Mouse (Mus musculus): ENCODE measurements around the gene Me3. TPM values are rescaled to one million over a fixed set of nuclear protein-coding genes. Genes with fewer than 3 reads are reported as not detected.

Gene Me3
- polyA plus RNA-seq, 1 experiment from 2014 or later, result 3.5 TPM

DNA sequence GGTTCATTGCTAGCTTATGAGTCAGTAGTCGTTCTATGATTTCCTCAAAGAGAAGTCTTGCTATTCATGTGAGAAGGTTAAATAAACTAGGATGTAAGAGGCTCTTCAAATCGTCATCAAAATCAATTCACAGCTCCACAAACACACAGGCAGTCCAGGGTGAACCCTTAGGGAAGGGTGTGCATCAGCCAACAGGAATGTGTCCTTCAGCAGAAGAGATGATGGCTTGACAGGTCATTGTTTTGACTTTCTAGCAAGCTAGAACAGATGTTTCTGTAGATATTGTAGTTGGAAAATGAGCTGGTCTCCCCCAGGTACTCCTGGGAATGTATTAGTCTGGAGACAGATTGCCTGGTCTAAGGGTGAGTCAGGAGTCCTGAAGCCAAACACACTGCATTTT, 177.2 kb downstream of the Me3 start:
- Histone ChIP-seq H3K4me3 (ENCODE audit: low read depth, low read length) (no peak overlapping the region), H3K27me3 (replicated peaks; ENCODE audit: control insufficient read depth, insufficient read depth, low read length) (no peaks in the 10 kb centered on the region), H3K9me3 (ENCODE audit: control insufficient read depth) (no peaks in the 10 kb centered on the region), H3K36me3 (ENCODE audit: control insufficient read depth, insufficient read depth) (no peaks in the 10 kb centered on the region), H3K4me2 (replicated peaks; ENCODE audit: low read depth) (no peak overlapping the region), H3K9ac (ENCODE audit: low read depth, low read length) (no peak overlapping the region), H3K4me1 (replicated peaks; ENCODE audit: control insufficient read depth, insufficient read depth, low read length) (no peaks in the 10 kb centered on the region), H3K27ac (ENCODE audit: low read depth, low read length) (no peak overlapping the region)
- WGBS, result 57% methylated on average over 2 of the region's 2 CpGs
- no peak for TF ChIP-seq CTCF (IDR thresholded peaks at IDR 0.05; ENCODE audit: low read depth)
- no peak for ATAC-seq

DNA sequence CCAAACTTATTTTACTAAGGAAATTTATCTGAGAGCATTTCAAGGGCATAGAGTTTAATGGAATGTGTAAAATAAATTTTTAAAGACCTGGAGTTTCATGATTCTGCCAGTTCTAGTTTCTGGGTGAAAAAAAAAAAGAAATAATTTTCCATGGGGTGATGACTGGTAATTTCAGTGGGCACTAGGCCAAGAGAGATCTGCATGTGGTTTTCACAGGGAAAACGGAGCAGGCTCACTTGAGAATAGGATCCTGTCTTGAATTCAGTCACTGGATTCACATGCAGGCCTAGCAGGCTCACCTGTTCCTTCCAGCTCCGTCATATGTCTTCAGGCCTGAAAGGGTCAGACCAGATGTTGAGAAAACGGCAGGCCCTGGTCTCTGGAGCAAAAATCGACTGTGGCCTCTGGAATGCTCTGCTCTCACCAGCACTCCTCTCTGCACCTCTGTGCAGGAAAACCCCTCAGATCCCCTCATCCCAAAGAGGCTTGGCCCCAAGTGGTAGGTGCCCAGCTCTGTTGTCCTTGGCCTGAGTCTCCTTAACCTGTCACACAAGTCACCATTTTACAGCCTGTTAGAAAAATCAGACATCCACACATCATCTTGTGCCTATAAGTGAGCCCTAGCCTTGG, 196.4 kb downstream of the Me3 start:
- Histone ChIP-seq H3K9ac (ENCODE audit: low read depth, low read length) (no peak overlapping the region), H3K4me1 (replicated peaks; ENCODE audit: control insufficient read depth, insufficient read depth, low read length) (no peaks in the 10 kb centered on the region), H3K36me3 (ENCODE audit: control insufficient read depth, insufficient read depth) (no peaks in the 10 kb centered on the region), H3K27ac (ENCODE audit: low read depth, low read length) (no peak overlapping the region), H3K4me3 (ENCODE audit: low read depth, low read length) (no peak overlapping the region), H3K4me2 (replicated peaks; ENCODE audit: low read depth) (no peak overlapping the region), H3K27me3 (replicated peaks; ENCODE audit: control insufficient read depth, insufficient read depth, low read length) (no peaks in the 10 kb centered on the region), H3K9me3 (ENCODE audit: control insufficient read depth) (no peaks in the 10 kb centered on the region)
- 74% methylated on average over 4 of the region's 4 CpGs for WGBS
- no peak for TF ChIP-seq CTCF (IDR thresholded peaks at IDR 0.05; ENCODE audit: low read depth)
- no peak for ATAC-seq

- Histone ChIP-seq H3K4me3 (ENCODE audit: low read depth, low read length) (no peak overlapping the region), H3K4me1 (replicated peaks; ENCODE audit: control insufficient read depth, insufficient read depth, low read length) (no peaks in the 10 kb centered on the region), H3K9me3 (ENCODE audit: control insufficient read depth) (no peaks in the 10 kb centered on the region), H3K4me2 (replicated peaks; ENCODE audit: low read depth) (no peak overlapping the region), H3K36me3 (ENCODE audit: control insufficient read depth, insufficient read depth) (no peaks in the 10 kb centered on the region), H3K9ac (ENCODE audit: low read depth, low read length) (no peak overlapping the region), H3K27me3 (replicated peaks; ENCODE audit: control insufficient read depth, insufficient read depth, low read length) (no peaks in the 10 kb centered on the region), H3K27ac (ENCODE audit: low read depth, low read length) (no peak overlapping the region)
- WGBS, result 51% methylated on average over 7 of the region's 7 CpGs
- ATAC-seq, result no peak
- TF ChIP-seq CTCF (IDR thresholded peaks at IDR 0.05; ENCODE audit: low read depth), result peak; percentile 69
These were observed 197.0 kb downstream of the Me3 start for GRCm38 (mm10) chr7:89829201-89829600.

GRCm38 (mm10) chr7:89833521-89833920, 201.3 kb downstream of the Me3 start:
- WGBS, result 81% methylated on average over 8 of the region's 8 CpGs
- ATAC-seq, result no peak
- H3K9me3 ChIP-seq (ENCODE audit: control insufficient read depth), result no peaks in the 10 kb centered on the region
- no peaks in the 10 kb centered on the region for H3K36me3 ChIP-seq (ENCODE audit: control insufficient read depth, insufficient read depth)
- no peak overlapping the region for H3K9ac ChIP-seq (ENCODE audit: low read depth, low read length)
- H3K27ac ChIP-seq (ENCODE audit: low read depth, low read length), result no peak overlapping the region
- H3K4me2 ChIP-seq (replicated peaks; ENCODE audit: low read depth), result no peak overlapping the region
- H3K4me3 ChIP-seq (ENCODE audit: low read depth, low read length), result no peak overlapping the region
- H3K27me3 ChIP-seq (replicated peaks; ENCODE audit: control insufficient read depth, insufficient read depth, low read length), result no peaks in the 10 kb centered on the region
- TF ChIP-seq CTCF (IDR thresholded peaks at IDR 0.05; ENCODE audit: low read depth), result no peak
- 0 out of 2 replicates have a peak, but pooled peaks cover 3% of the 10 kb centered on the region for H3K4me1 ChIP-seq (replicated peaks; ENCODE audit: control insufficient read depth, insufficient read depth, low read length)

DNA sequence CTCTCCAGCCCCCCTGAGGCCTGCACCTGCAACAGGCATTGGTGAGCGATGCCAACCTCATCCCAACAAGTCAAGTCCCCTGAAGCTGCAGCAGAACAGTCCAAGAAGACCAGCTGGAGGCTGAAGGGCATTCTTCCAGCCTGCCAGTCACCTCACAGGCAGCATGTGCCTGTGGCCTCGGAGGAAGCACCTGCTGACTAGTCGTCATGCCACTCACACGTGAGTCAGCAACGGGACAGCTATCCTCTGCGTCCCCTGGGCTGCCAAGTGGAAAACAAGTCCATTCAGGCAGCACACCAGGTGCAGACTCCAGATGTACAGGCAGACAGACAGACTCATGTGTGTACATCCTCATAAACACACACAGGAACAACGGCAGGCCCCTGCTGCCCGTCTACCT, 203.4 kb downstream of the Me3 start:
- Histone ChIP-seq H3K4me2 (replicated peaks; ENCODE audit: low read depth) (no peak overlapping the region), H3K27ac (ENCODE audit: low read depth, low read length) (no peak overlapping the region), H3K27me3 (replicated peaks; ENCODE audit: control insufficient read depth, insufficient read depth, low read length) (no peaks in the 10 kb centered on the region), H3K4me1 (replicated peaks; ENCODE audit: control insufficient read depth, insufficient read depth, low read length) (0 out of 2 replicates have a peak, but pooled peaks cover 3% of the 10 kb centered on the region), H3K9me3 (ENCODE audit: control insufficient read depth) (no peaks in the 10 kb centered on the region), H3K36me3 (ENCODE audit: control insufficient read depth, insufficient read depth) (no peaks in the 10 kb centered on the region), H3K9ac (ENCODE audit: low read depth, low read length) (no peak overlapping the region), H3K4me3 (ENCODE audit: low read depth, low read length) (no peak overlapping the region)
- WGBS, result 70% methylated on average over 8 of the region's 8 CpGs
- TF ChIP-seq CTCF (IDR thresholded peaks at IDR 0.05; ENCODE audit: low read depth), result no peak
- no peak for ATAC-seq

GRCm38 (mm10) chr7:89836676-89837075, 204.5 kb downstream of the Me3 start:
- Histone ChIP-seq H3K27me3 (replicated peaks; ENCODE audit: control insufficient read depth, insufficient read depth, low read length) (no peaks in the 10 kb centered on the region), H3K27ac (ENCODE audit: low read depth, low read length) (no peak overlapping the region), H3K4me3 (ENCODE audit: low read depth, low read length) (no peak overlapping the region), H3K9me3 (ENCODE audit: control insufficient read depth) (no peaks in the 10 kb centered on the region), H3K4me1 (replicated peaks; ENCODE audit: control insufficient read depth, insufficient read depth, low read length) (0 out of 2 replicates have a peak, but pooled peaks cover 3% of the 10 kb centered on the region), H3K4me2 (replicated peaks; ENCODE audit: low read depth) (no peak overlapping the region), H3K9ac (ENCODE audit: low read depth, low read length) (no peak overlapping the region), H3K36me3 (ENCODE audit: control insufficient read depth, insufficient read depth) (no peaks in the 10 kb centered on the region)
- no peak for ATAC-seq
- no peak for TF ChIP-seq CTCF (IDR thresholded peaks at IDR 0.05; ENCODE audit: low read depth)
- 95% methylated on average over 7 of the region's 7 CpGs for WGBS

Measured in intestine, postnatal 0 days (tissue).